Mouse (Mus musculus) heart, embryonic 14.5 days (tissue): ENCODE measurements around the gene Trib3. TPM values are rescaled to one million over a fixed set of nuclear protein-coding genes. Genes with fewer than 3 reads are reported as not detected.

Source experiments
- ATAC-seq: fragments of 200-750 bp; cut with Nextera tagmentation; 2 replicates; pipeline ENCODE4 v1.8.0; 2017; ENCODE audit warnings: low read depth, moderate TSS enrichment; ENCODE audit not compliant: insufficient number of reproducible peaks, insufficient read depth, low FRiP score
- H3K27ac ChIP-seq, 2 experiments: fragments of 200-500 bp in 1 of 2; fragments of 300-500 bp in 1 of 2; sonication (generic) in 1 of 2; replicated peaks in 1 of 2; 2 replicates each; pipeline ENCODE4 v1.5.1; 2012 to 2014; ENCODE audit warnings: low read depth in 2 of 2, low read length in 2 of 2, control low read depth in 1 of 2, mild to moderate bottlenecking in 1 of 2, mixed read lengths in 1 of 2; ENCODE audit not compliant: control insufficient read depth in 1 of 2, insufficient read depth in 1 of 2
- H3K27me3 ChIP-seq: fragments of 300-500 bp; sonication (generic); 2 replicates; pipeline ENCODE4 v1.6.1; 2014; ENCODE audit warnings: mild to moderate bottlenecking, low read length, control low read depth; ENCODE audit not compliant: control insufficient read depth, insufficient read depth
- H3K36me3 ChIP-seq: fragments of 300-500 bp; sonication (generic); 2 replicates; pipeline ENCODE4 v1.6.1; 2014; ENCODE audit warnings: mild to moderate bottlenecking, control low read depth, low read length, mixed read lengths; ENCODE audit not compliant: control insufficient read depth, insufficient read depth
- H3K4me1 ChIP-seq, 2 experiments: fragments of 200-500 bp in 1 of 2; fragments of 300-500 bp in 1 of 2; sonication (generic) in 1 of 2; 2 replicates each; pipeline ENCODE4 v1.6.1; 2012 to 2014; ENCODE audit warnings: low read length in 2 of 2, control low read depth in 1 of 2, mixed read lengths in 1 of 2; ENCODE audit not compliant: control insufficient read depth in 2 of 2, insufficient read depth in 2 of 2
- H3K4me2 ChIP-seq: fragments of 300-500 bp; sonication (generic); 2 replicates; pipeline ENCODE4 v1.6.1; 2014; ENCODE audit warnings: mild to moderate bottlenecking, low read length
- H3K4me3 ChIP-seq, 2 experiments: fragments of 200-500 bp in 1 of 2; fragments of 300-500 bp in 1 of 2; sonication (generic) in 1 of 2; 2 replicates each; pipeline ENCODE4 v1.5.1; 2012 to 2014; ENCODE audit warnings: low read length in 2 of 2, mild to moderate bottlenecking in 2 of 2, control low read depth in 1 of 2, low read depth in 1 of 2, moderate library complexity in 1 of 2; ENCODE audit not compliant: control insufficient read depth in 1 of 2, insufficient read depth in 1 of 2
- H3K9ac ChIP-seq: fragments of 300-500 bp; sonication (generic); 2 replicates; pipeline ENCODE4 v1.6.1; 2014; ENCODE audit warnings: mild to moderate bottlenecking, low read length
- H3K9me3 ChIP-seq: fragments of 300-500 bp; sonication (generic); 2 replicates; pipeline ENCODE4 v1.6.1; 2016; ENCODE audit warnings: low read length, control low read depth; ENCODE audit not compliant: control insufficient read depth
- WGBS: fragments of 180-500 bp; shearing (Covaris S2); extraction: QIAGEN DNeasy Blood & Tissue Kit; methylation state at CpG from one replicate; pipeline ENCODE4 v1.1.7; 2014; 5-methylcytosine and 5-hydroxymethylcytosine counted together
- polyA plus RNA-seq: library from polyadenylated mRNA; unstranded; fragments of >200 nt; fragmentation: Nextera tagmentation; extraction: Ambion mirVana; gene quantifications from 2 replicates; pipeline ENCODE4 v1.2.1, GENCODE M21; 2014

Gene Trib3
- polyA plus RNA-seq, 1 experiment from 2014 or later: 1.8 TPM

GRCm38 (mm10) chr2:152305480-152305879 is 38.4 kb downstream of the Trib3 start:
- Histone ChIP-seq H3K9me3 (no peaks in the 10 kb centered on the region), H3K36me3 (peaks cover 86% of the 10 kb centered on the region), H3K27me3 (no peaks in the 10 kb centered on the region), H3K9ac (no peak overlapping the region), H3K4me3 (no peak overlapping the region), H3K27ac (no peak overlapping the region), H3K4me1 (no peaks in the 10 kb centered on the region), H3K4me2 (no peak overlapping the region)
- no peak for ATAC-seq
- WGBS: 93% methylated on average over 6 of the region's 6 CpGs

DNA sequence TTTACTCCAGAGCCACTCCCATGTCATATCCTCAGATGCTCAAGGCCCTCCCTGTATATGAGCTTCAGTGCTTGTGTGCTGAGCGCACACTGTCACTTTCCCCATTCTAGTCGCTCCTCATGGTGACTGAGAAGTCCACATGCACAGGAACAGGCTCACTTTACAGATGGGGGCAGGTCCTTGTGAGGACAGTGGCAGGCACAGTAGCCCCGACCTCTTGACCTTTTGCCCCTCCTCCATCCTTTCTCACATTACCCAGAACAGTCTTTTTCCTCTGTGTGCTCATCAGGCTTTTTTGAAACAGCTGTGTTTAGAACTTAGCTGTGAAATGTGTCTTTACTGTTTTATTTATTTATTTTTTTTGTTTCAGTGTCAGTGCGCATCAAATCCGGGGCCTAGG is 40.1 kb downstream of the Trib3 start:
- Histone ChIP-seq H3K36me3 (peaks cover 69% of the 10 kb centered on the region), H3K27me3 (no peaks in the 10 kb centered on the region)
- WGBS: 66% methylated on average over 5 of the region's 5 CpGs

DNA sequence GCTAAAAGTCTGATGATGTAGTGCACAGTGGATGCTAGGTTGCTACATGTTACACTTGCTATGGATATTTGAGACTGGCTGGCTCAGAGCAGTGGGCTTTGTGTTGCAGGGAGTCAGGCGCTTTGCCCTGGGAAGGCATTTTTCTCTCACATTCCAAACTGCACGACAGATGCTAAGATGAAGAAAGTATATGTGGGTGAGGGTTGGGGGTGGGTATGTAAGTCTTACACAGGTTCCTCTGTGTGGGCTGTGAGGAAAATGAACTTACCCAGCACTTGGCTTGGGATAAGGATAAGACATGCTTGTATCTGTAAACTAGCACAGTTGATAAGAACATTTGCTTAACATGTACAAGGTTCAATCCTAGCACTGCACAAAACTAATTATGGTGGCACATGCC is 41.0 kb downstream of the Trib3 start:
- ATAC-seq: no peak
- no peak overlapping the region for H3K4me2 ChIP-seq
- H3K36me3 ChIP-seq: peaks cover 60% of the 10 kb centered on the region
- no peaks in the 10 kb centered on the region for H3K9me3 ChIP-seq
- H3K9ac ChIP-seq: no peak overlapping the region
- WGBS: 79% methylated on average over 2 of the region's 2 CpGs
- H3K27ac ChIP-seq: no peak overlapping the region
- peaks cover 2 to 10% of the 10 kb centered on the region in 2 experiments; a peak in 3 of 4 replicates for H3K4me1 ChIP-seq
- H3K27me3 ChIP-seq: no peaks in the 10 kb centered on the region
- no peak overlapping the region for H3K4me3 ChIP-seq

More for the DNA sequence above, 40.1 kb downstream of the Trib3 start:
- no peak for ATAC-seq
- H3K4me2 ChIP-seq: no peak overlapping the region
- no peaks in the 10 kb centered on the region for H3K9me3 ChIP-seq
- peaks cover 0 to under 1% of the 10 kb centered on the region in 2 experiments; a peak in 1 of 4 replicates for H3K4me1 ChIP-seq
- H3K27ac ChIP-seq: no peak overlapping the region
- no peak overlapping the region for H3K9ac ChIP-seq
- no peak overlapping the region for H3K4me3 ChIP-seq

GRCm38 (mm10) chr2:152294541-152294940 is 49.3 kb downstream of the Trib3 start:
- no peak for ATAC-seq
- WGBS: 35% methylated on average over 5 of the region's 5 CpGs
- Histone ChIP-seq H3K4me2 (peak overlapping the region; percentile 65), H3K36me3 (no peaks in the 10 kb centered on the region), H3K9ac (peak overlapping the region; percentile 94), H3K4me3 (peak overlapping the region; percentile 94 to 96; a peak in 3 of 4 replicates), H3K27me3 (no peaks in the 10 kb centered on the region), H3K9me3 (no peaks in the 10 kb centered on the region), H3K4me1 (peaks cover 8 to 31% of the 10 kb centered on the region in 2 experiments), H3K27ac (peak overlapping the region in 1 of 2 experiments; percentile 92; a peak in 1 of 4 replicates)

GRCm38 (mm10) chr2:152293727-152294475 is 49.9 kb downstream of the Trib3 start, which contains the start of gene Tbc1d20:
Tbc1d20 (plus strand) TSS chr2:152293828.
- Histone ChIP-seq H3K4me1 (peaks cover 8 to 34% of the 10 kb centered on the region in 2 experiments), H3K4me3 (peak within 1 kb of the TSS; percentile 94 to 96), H3K27ac (peak within 1 kb of the TSS; percentile 63 to 92), H3K4me2 (peak within 1 kb of the TSS; percentile 65), H3K9ac (peak within 1 kb of the TSS; percentile 94), H3K36me3 (no peaks in the 10 kb centered on the region), H3K9me3 (no peaks in the 10 kb centered on the region), H3K27me3 (no peaks in the 10 kb centered on the region)
- peak; percentile 98 for ATAC-seq
- under 1% methylated on average over 68 of the region's 70 CpGs for WGBS

- Histone ChIP-seq H3K27me3 (no peaks in the 10 kb centered on the region), H3K36me3 (no peaks in the 10 kb centered on the region), H3K27ac (peak overlapping the region in 1 of 2 experiments; percentile 17; a peak in 2 of 4 replicates), H3K4me3 (peak overlapping the region; percentile 94 to 96), H3K9ac (peak overlapping the region; percentile 94), H3K9me3 (no peaks in the 10 kb centered on the region), H3K4me2 (peak overlapping the region; percentile 65), H3K4me1 (peaks cover 8 to 28% of the 10 kb centered on the region in 2 experiments)
- WGBS: 1% methylated on average over 15 of the region's 15 CpGs
- peak; percentile 28; the same call in 1 of the 2 replicates for ATAC-seq
Observed at GRCm38 (mm10) chr2:152293179-152293726, 50.6 kb downstream of the Trib3 start.

DNA sequence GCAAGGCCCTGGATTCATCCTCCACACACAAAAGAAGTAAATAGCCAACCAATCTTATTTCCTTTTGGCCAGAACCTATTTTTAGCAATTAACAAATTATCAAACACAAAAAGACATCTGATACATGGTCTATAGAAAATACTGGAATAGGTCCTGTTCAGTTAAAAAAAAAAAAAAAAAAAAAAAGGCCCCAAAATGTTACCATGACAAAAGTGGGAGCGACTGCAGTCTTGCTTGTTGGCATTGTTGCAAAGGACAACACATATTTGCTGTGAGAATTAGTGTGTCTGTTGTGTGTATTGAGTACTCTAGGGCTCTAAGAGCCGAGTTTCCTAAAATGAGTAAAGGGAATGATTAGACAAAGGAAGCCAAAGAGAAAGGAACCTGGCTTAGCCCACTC is 51.4 kb downstream of the Trib3 start:
- Histone ChIP-seq H3K9ac (no peak overlapping the region), H3K27ac (no peak overlapping the region), H3K27me3 (no peaks in the 10 kb centered on the region), H3K4me2 (no peak overlapping the region), H3K9me3 (no peaks in the 10 kb centered on the region), H3K4me3 (no peak overlapping the region), H3K36me3 (peaks cover 4% of the 10 kb centered on the region; the same call in 1 of the 2 replicates), H3K4me1 (peaks cover 2 to 21% of the 10 kb centered on the region in 2 experiments)
- 66% methylated on average over 2 of the region's 2 CpGs for whole genome bisulfite sequencing
- ATAC-seq: no peak
